Mouse (Mus musculus) stomach, postnatal 0 days (tissue): ENCODE results near the gene Bax. TPM values are rescaled to one million over a fixed set of nuclear protein-coding genes. Genes with fewer than 3 reads are reported as not detected.
A peak's percentile ranks its signal among the peaks of the same experiment; 100 is the strongest.
"Not testable (repeated sequence)": the region's sequence is repeated elsewhere in the genome, so short reads cannot be mapped to it uniquely, and the experiment has no call there.

Experiments
- ATAC-seq: fragments of 200-750 bp; cut with Nextera tagmentation; 2 replicates; pipeline ENCODE4 v1.8.0; 2017; ENCODE audit not compliant: low FRiP score, low TSS enrichment
- DNase-seq: peaks from one replicate; pipeline ENCODE4 v3.0.0-alpha.2; 2016; ENCODE audit warnings: low spot score
- H3K27ac ChIP-seq: fragments of 300-500 bp; sonication (generic); replicated peaks from 2 replicates; pipeline ENCODE4 v1.5.1; 2014; ENCODE audit warnings: mild to moderate bottlenecking, control low read depth
- H3K27me3 ChIP-seq: fragments of 300-500 bp; sonication (generic); 2 replicates; pipeline ENCODE4 v1.6.1; 2014; ENCODE audit warnings: low read length; ENCODE audit not compliant: control insufficient read depth, insufficient read depth
- H3K36me3 ChIP-seq: fragments of 300-500 bp; sonication (generic); 2 replicates; pipeline ENCODE4 v1.6.1; 2014; ENCODE audit warnings: low read length, mixed read lengths; ENCODE audit not compliant: control insufficient read depth, insufficient read depth
- H3K4me1 ChIP-seq: fragments of 300-500 bp; sonication (generic); replicated peaks from 2 replicates; pipeline ENCODE4 v1.6.1; 2014; ENCODE audit warnings: antibody characterized with exemption; ENCODE audit not compliant: control insufficient read depth, insufficient read depth
- H3K4me2 ChIP-seq: fragments of 300-500 bp; sonication (generic); replicated peaks from 2 replicates; pipeline ENCODE4 v1.6.1; 2014; ENCODE audit warnings: low read depth, mild to moderate bottlenecking, control low read depth, moderate library complexity
- H3K4me3 ChIP-seq: fragments of 300-500 bp; sonication (generic); 2 replicates; pipeline ENCODE4 v1.5.1; 2014; ENCODE audit warnings: low read depth, low read length, control low read depth
- H3K9ac ChIP-seq: fragments of 300-500 bp; sonication (generic); 2 replicates; pipeline ENCODE4 v1.6.1; 2014; ENCODE audit warnings: mild to moderate bottlenecking, low read length, control low read depth, mixed read lengths
- H3K9me3 ChIP-seq: fragments of 300-500 bp; sonication (generic); 2 replicates; pipeline ENCODE4 v1.6.1; 2016; ENCODE audit warnings: low read length; ENCODE audit not compliant: control insufficient read depth
- CTCF ChIP-seq: IDR thresholded peaks from 2 replicates; pipeline ENCODE4 v1.5.1; 2016; ENCODE audit warnings: antibody characterized with exemption, low read depth, mild to moderate bottlenecking, moderate library complexity
- EP300 ChIP-seq: optimal IDR thresholded peaks from 2 replicates; pipeline ENCODE3; 2016; ENCODE audit warnings: antibody characterized with exemption
- WGBS: fragments of 180-500 bp; shearing (Covaris S2); extraction: QIAGEN DNeasy Blood & Tissue Kit; methylation state at CpG from one replicate; pipeline ENCODE4 v1.1.7; 2014; 5-methylcytosine and 5-hydroxymethylcytosine counted together
- polyA plus RNA-seq: library from polyadenylated mRNA; unstranded; fragments of >200 nt; fragmentation: Nextera tagmentation; extraction: Ambion mirVana; gene quantifications from 2 replicates; pipeline ENCODE4 v1.2.1, GENCODE M21; 2015

Bax gene
- polyA plus RNA-seq, 1 experiment from 2014 or later: 119 TPM

GRCm38 (mm10) chr7:45486761-45487415 is 20.2 kb upstream of the Bax start, which contains the start of gene Gm45808:
Gene Gm45808 (minus strand): TSS chr7:45486811.
- WGBS: 75% methylated on average over 12 of the region's 12 CpGs
- Histone ChIP-seq H3K4me3 (no peak within 1 kb of the TSS), H3K27ac (no peak within 1 kb of the TSS), H3K4me1 (no peaks in the 10 kb centered on the region), H3K36me3 (no peaks in the 10 kb centered on the region), H3K27me3 (no peaks in the 10 kb centered on the region), H3K9me3 (no peaks in the 10 kb centered on the region), H3K9ac (no peak within 1 kb of the TSS), H3K4me2 (no peak within 1 kb of the TSS)
- no peak for ATAC-seq
- TF ChIP-seq CTCF (no peak), EP300 (no peak)
- no peak for DNase-seq

DNA sequence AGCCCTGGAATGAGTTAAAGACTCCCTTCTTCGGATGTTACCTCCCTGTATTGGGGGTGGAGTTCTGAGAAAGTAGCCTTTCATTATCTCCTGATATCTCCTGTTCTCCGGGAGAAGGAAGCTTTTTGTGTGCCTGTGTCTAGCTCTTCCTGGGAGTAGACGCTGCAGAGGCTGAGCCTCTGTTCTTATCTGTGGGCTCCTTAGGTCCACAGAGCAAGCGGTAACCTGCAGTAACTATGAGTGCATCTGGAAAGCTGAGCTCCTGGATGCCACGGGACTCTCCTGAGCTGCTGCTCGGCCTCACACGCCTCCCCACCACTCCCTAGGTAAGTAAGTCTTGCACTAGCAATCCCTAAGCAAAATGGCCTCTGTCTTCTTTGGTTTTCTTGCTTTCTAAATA is 19.5 kb upstream of the Bax start:
- H3K27ac ChIP-seq: no peak overlapping the region
- 52% methylated on average over 7 of the region's 7 CpGs for WGBS
- ATAC-seq: no peak

DNA sequence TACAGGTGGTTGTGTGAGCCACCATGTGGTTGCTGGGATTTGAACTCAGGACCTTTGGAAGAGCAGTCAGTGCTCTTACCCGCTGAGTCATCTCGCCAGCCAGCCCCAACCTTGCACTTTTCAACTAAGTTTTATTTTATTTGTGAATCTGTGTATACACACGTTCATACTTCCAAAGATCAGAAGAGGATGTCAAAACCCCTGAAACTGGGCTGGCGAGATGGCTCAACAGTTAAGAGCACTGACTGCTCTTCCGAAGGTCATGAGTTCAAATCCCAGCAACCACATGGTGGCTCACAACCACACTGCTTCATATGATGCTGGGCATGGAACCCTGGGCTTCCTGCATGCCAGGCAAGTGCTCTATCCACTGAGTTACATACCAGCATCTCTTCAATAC is 18.3 kb upstream of the Bax start:
- H3K27ac ChIP-seq, H3K27me3 ChIP-seq, H3K4me3 ChIP-seq, DNase-seq, H3K9ac ChIP-seq, ATAC-seq, H3K4me2 ChIP-seq, H3K4me1 ChIP-seq, H3K9me3 ChIP-seq, H3K36me3 ChIP-seq: not testable (repeated sequence)
- WGBS: 89% methylated on average over 5 of the region's 5 CpGs

More for the DNA sequence above, 19.5 kb upstream of the Bax start:
- no peak overlapping the region for H3K4me3 ChIP-seq
- no peaks in the 10 kb centered on the region for H3K4me1 ChIP-seq
- no peak overlapping the region for H3K9ac ChIP-seq
- H3K9me3 ChIP-seq: no peaks in the 10 kb centered on the region
- no peak for DNase-seq
- no peak overlapping the region for H3K4me2 ChIP-seq
- no peaks in the 10 kb centered on the region for H3K27me3 ChIP-seq
- TF ChIP-seq CTCF (no peak), EP300 (no peak)
- no peaks in the 10 kb centered on the region for H3K36me3 ChIP-seq

GRCm38 (mm10) chr7:45482166-45482565 is 15.5 kb upstream of the Bax start:
- TF ChIP-seq CTCF (no peak), EP300 (no peak)
- Histone ChIP-seq H3K9me3 (no peaks in the 10 kb centered on the region), H3K9ac (no peak overlapping the region), H3K27me3 (no peaks in the 10 kb centered on the region), H3K4me1 (no peaks in the 10 kb centered on the region), H3K4me3 (no peak overlapping the region), H3K36me3 (no peaks in the 10 kb centered on the region), H3K27ac (no peak overlapping the region), H3K4me2 (no peak overlapping the region)
- no peak for DNase-seq
- no peak for ATAC-seq
- WGBS: 63% methylated on average over 1 of the region's 1 CpGs

DNA sequence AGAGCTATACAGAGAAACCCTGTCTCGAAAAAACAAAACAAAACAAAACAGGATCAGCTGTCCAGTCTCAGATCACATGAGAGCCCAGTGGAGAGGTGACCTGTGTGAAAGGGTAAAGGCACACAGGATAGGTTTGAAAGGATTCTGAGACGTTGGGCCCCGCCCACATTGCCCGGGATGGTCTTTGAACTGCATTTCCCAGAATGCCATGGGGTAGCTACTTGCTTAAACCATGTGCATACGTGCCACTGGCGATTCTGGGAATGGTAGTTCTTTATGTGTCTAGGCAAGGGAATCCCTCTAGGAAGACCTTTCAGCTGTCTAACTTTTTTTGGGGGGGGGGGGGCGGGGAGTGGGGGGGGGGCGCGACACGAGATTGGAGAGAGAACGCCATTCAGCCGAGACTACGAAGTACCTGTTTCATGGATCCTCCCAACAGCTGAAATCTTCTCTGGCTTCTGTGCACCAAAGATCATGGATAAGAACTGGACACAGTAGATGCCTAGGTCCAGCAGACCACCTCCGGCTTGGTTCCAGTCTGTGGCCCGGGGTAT is 14.8 kb upstream of the Bax start, which contains the start of gene Tulp2:
Gene Tulp2 (plus strand): TSS at position 504 of the 554 bp plus-strand sequence.
- no peaks in the 10 kb centered on the region for H3K9me3 ChIP-seq
- no peak for TF ChIP-seq CTCF
- no peak for TF ChIP-seq EP300
- H3K9ac ChIP-seq: no peak within 1 kb of the TSS
- ATAC-seq (peak; percentile 71), DNase-seq (peak; percentile 65)
- no peaks in the 10 kb centered on the region for H3K36me3 ChIP-seq
- no peaks in the 10 kb centered on the region for H3K27me3 ChIP-seq
- H3K4me2 ChIP-seq: no peak within 1 kb of the TSS
- 50% methylated on average over 15 of the region's 15 CpGs for WGBS
- no peak within 1 kb of the TSS for H3K27ac ChIP-seq
- H3K4me3 ChIP-seq: no peak within 1 kb of the TSS
- H3K4me1 ChIP-seq: no peaks in the 10 kb centered on the region

GRCm38 (mm10) chr7:45480310-45480709 is 13.6 kb upstream of the Bax start:
- H3K4me1 ChIP-seq, H3K27ac ChIP-seq, H3K4me3 ChIP-seq, H3K4me2 ChIP-seq, H3K36me3 ChIP-seq, H3K27me3 ChIP-seq, ATAC-seq, H3K9ac ChIP-seq, H3K9me3 ChIP-seq, DNase-seq: not testable (repeated sequence)
- 79% methylated on average over 3 of the region's 4 CpGs for WGBS
